Mouse (Mus musculus) kidney, adult 2 months (tissue): ENCODE results near the gene Srsf4. TPM values are rescaled to one million over a fixed set of nuclear protein-coding genes. Genes with fewer than 3 reads are reported as not detected.

Experiments
- DNase-seq: peaks from one replicate; pipeline ENCODE4 v3.0.0; 2021
- H3K27ac ChIP-seq: fragments of 200-500 bp; 2 replicates; pipeline ENCODE4 v1.5.1; 2012; ENCODE audit warnings: low read depth, low read length, control low read depth, inconsistent platforms; ENCODE audit not compliant: insufficient read depth
- H3K27me3 ChIP-seq: fragments of 200-500 bp; replicated peaks from 2 replicates; pipeline ENCODE4 v1.6.1; 2012; ENCODE audit warnings: mild to moderate bottlenecking, moderate library complexity, low read length, inconsistent platforms; ENCODE audit not compliant: control insufficient read depth, insufficient read depth
- H3K36me3 ChIP-seq: fragments of 200-500 bp; 2 replicates; pipeline ENCODE4 v1.6.1; 2012; ENCODE audit warnings: mild to moderate bottlenecking, moderate library complexity, low read length, inconsistent platforms; ENCODE audit not compliant: control insufficient read depth, insufficient read depth
- H3K4me1 ChIP-seq: fragments of 200-500 bp; 2 replicates; pipeline ENCODE4 v1.6.1; 2011; ENCODE audit warnings: low read length; ENCODE audit not compliant: control insufficient read depth, insufficient read depth
- H3K4me3 ChIP-seq: fragments of 200-500 bp; 2 replicates; pipeline ENCODE4 v1.5.1; 2011; ENCODE audit warnings: mild to moderate bottlenecking, low read depth, low read length, control low read depth; ENCODE audit not compliant: insufficient read depth
- CTCF ChIP-seq: fragments of 200-500 bp; conservative IDR thresholded peaks from 2 replicates; pipeline ENCODE4 v1.5.1; 2011; ENCODE audit warnings: low read depth, mild to moderate bottlenecking, control low read depth, low read length, moderate library complexity, mixed read lengths; ENCODE audit not compliant: insufficient read depth, insufficient read length
- POLR2A ChIP-seq: fragments of 200-500 bp; IDR thresholded peaks from one replicate; pipeline ENCODE4 v1.6.1; 2011; ENCODE audit warnings: low read depth, low read length, control low read depth
- WGBS: fragments of 180-500 bp; shearing (Covaris S2); methylation state at CpG from one replicate; pipeline ENCODE4 v1.1.7; 2018; 5-methylcytosine and 5-hydroxymethylcytosine counted together
- polyA plus RNA-seq: library from polyadenylated mRNA; depleted of rRNA; stranded (reverse); fragments of >200 nt; gene quantifications from 2 replicates; pipeline ENCODE4 v1.2.3, GENCODE M21; 2012; rRNA removed

Gene Srsf4
- 32.5 and 35.1 TPM in 2 replicates for polyA plus RNA-seq

GRCm38 (mm10) chr4:131873293-131874168 is at the start of gene Srsf4:
TSS of gene Srsf4 (plus strand) at chr4:131873617.
- Histone ChIP-seq H3K27ac (peak within 1 kb of the TSS; percentile 94), H3K36me3 (no peaks in the 10 kb centered on the region), H3K27me3 (no peaks in the 10 kb centered on the region), H3K4me3 (peak within 1 kb of the TSS; percentile 90), H3K4me1 (peaks cover 23% of the 10 kb centered on the region)
- DNase-seq = peak; percentile 97
- WGBS = 1% methylated on average over 107 of the region's 116 CpGs
- TF ChIP-seq CTCF = no peak
- peak; percentile 79 for TF ChIP-seq POLR2A

GRCm38 (mm10) chr4:131824939-131825338 is 48.5 kb upstream of the Srsf4 start:
- TF ChIP-seq POLR2A = no peak
- no peak for TF ChIP-seq CTCF
- H3K4me1 ChIP-seq = no peaks in the 10 kb centered on the region; the same call in 1 of the 2 replicates
- 74% methylated on average over 3 of the region's 3 CpGs for WGBS
- no peaks in the 10 kb centered on the region for H3K36me3 ChIP-seq
- H3K27me3 ChIP-seq = no peaks in the 10 kb centered on the region
- no peak overlapping the region for H3K27ac ChIP-seq
- no peak overlapping the region for H3K4me3 ChIP-seq
- DNase-seq = no peak

GRCm38 (mm10) chr4:131825830-131826229 is 47.6 kb upstream of the Srsf4 start:
- WGBS = 49% methylated on average over 8 of the region's 8 CpGs
- TF ChIP-seq CTCF (peak; percentile 69), POLR2A (no peak)
- peak; percentile 45 for DNase-seq

DNA sequence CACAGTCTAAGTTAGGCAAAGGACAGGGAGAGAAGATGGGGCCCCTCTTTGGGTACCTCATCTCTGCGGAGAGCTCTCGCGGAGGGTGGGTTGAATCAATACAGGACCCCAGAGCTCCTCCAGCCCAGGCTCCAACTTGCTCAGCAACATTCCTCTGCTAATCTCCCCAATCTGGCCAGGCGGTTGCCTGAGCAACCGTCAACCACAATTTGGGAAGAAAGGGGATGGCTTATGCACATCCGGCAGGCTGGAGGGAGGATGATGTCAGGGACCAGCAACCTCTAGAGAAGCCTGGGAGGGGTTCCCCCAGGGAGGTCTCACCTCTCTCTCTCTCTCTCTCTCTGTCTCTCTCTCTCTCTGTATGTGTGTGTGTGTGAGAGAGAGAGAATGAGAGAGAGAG is 46.5 kb upstream of the Srsf4 start:
- 43% methylated on average over 6 of the region's 6 CpGs for WGBS
- no peaks in the 10 kb centered on the region for H3K27me3 ChIP-seq
- H3K4me3 ChIP-seq = no peak overlapping the region
- no peaks in the 10 kb centered on the region for H3K36me3 ChIP-seq
- TF ChIP-seq CTCF (no peak), POLR2A (no peak)
- H3K27ac ChIP-seq = no peak overlapping the region
- DNase-seq = peak; percentile 62
- no peaks in the 10 kb centered on the region; the same call in 1 of the 2 replicates for H3K4me1 ChIP-seq

More at GRCm38 (mm10) chr4:131825830-131826229, 47.6 kb upstream of the Srsf4 start:
- H3K36me3 ChIP-seq = no peaks in the 10 kb centered on the region
- no peaks in the 10 kb centered on the region; the same call in 1 of the 2 replicates for H3K4me1 ChIP-seq
- no peak overlapping the region for H3K27ac ChIP-seq
- no peak overlapping the region for H3K4me3 ChIP-seq
- no peaks in the 10 kb centered on the region for H3K27me3 ChIP-seq

DNA sequence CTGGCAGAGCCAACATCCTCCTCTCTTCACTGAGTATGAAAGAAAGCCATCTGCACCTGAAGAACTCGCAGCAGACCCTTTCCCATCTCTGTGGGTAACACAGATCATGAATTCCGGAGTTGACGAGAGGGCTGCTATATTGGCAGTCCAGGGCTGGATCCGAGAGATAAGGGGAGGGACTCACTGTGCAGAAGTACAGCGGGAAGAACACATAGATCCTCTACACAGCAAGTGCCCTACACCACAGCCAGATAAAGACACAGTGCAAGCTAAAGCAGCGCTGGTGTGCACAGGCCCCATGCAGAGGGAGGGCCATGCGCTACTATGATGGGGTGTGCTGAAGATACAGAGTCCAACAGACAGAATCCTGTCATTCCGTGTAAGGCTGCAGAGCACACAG is 44.3 kb upstream of the Srsf4 start:
- no peaks in the 10 kb centered on the region for H3K36me3 ChIP-seq
- no peak overlapping the region for H3K27ac ChIP-seq
- WGBS = 76% methylated on average over 8 of the region's 8 CpGs
- no peak overlapping the region for H3K4me3 ChIP-seq
- no peaks in the 10 kb centered on the region for H3K27me3 ChIP-seq
- no peak for TF ChIP-seq CTCF
- no peak for TF ChIP-seq POLR2A
- H3K4me1 ChIP-seq = no peaks in the 10 kb centered on the region; the same call in 1 of the 2 replicates
- no peak for DNase-seq

DNA sequence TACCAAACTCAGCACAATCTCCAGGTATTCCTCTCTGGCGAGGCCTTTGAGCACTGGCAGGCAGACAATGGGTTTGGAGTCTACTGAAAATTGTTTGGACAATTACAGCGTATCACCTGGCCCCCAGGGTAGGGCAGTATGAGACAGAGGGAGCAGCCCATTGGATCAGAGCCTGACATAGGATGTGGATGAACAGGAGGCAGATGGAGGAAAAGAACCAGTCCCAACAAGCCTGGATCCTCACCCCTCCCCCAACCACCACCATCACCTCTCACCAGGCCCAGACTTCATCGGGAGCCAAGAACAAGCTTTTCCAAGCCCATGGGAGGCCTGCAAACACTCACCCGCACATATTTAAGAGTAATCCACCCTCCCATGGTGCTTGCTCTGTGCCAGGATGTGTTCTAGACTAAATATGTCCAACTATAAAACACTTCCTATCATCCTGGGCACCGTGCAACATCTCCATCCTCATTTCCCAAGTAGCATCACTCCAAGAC is 41.8 kb upstream of the Srsf4 start:
- 75% methylated on average over 5 of the region's 5 CpGs for WGBS
- TF ChIP-seq POLR2A = no peak
- TF ChIP-seq CTCF = no peak
- H3K4me1 ChIP-seq = peaks cover 2% of the 10 kb centered on the region
- DNase-seq = no peak
- H3K27me3 ChIP-seq = no peaks in the 10 kb centered on the region
- H3K36me3 ChIP-seq = no peaks in the 10 kb centered on the region
- H3K4me3 ChIP-seq = no peak overlapping the region
- no peak overlapping the region for H3K27ac ChIP-seq

DNA sequence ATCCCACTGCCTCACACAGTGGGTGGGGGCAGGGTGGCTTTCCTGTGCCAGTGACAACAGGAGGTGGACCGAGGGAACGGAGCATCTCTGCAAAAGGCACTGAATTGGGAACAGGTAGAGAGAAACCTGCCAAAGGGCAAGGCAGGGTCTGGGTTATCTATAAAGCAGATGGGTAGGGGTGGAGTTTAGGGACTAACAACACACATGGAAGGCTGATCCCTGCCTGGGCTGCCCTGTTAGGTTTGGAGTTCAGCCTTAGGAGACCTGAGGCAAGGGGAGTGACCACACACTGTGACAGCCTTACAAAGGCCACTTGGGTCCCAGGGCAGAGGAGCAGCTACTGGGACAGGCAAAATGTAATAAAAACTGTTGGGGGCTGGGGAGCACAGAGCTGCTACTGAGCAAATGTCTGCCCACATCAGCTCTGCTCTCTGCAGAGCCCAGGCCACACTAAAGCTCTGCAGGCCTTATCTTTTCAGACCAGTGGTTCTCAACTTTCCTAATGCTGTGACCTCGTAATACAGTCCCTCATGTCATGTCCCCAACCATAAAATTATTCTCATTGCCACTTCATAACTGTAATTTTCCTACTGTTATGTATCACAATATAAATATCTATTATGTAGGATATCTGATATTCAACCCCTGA is 40.5 kb upstream of the Srsf4 start:
- 67% methylated on average over 3 of the region's 3 CpGs for WGBS
- Histone ChIP-seq H3K4me1 (peaks cover 8% of the 10 kb centered on the region), H3K36me3 (no peaks in the 10 kb centered on the region), H3K4me3 (no peak overlapping the region), H3K27ac (no peak overlapping the region), H3K27me3 (no peaks in the 10 kb centered on the region)
- TF ChIP-seq POLR2A (no peak), CTCF (no peak)
- no peak for DNase-seq
